Mouse (Mus musculus): Measurements from ENCODE around the gene Kyat3. TPM values are rescaled to one million over a fixed set of nuclear protein-coding genes. Genes with fewer than 3 reads are reported as not detected.

Gene Kyat3
- polyA plus RNA-seq, 1 experiment from 2014 or later: 12.6 TPM

GRCm38 (mm10) chr3:142745076-142745475 is 44.2 kb downstream of the Kyat3 start:
- DNase-seq (ENCODE audit: low spot score): no peak

GRCm38 (mm10) chr3:142747673-142748072 is 46.8 kb downstream of the Kyat3 start:
- DNase-seq (ENCODE audit: low spot score): no peak

GRCm38 (mm10) chr3:142749131-142749530 is 48.3 kb downstream of the Kyat3 start:
- no peak for DNase-seq (ENCODE audit: low spot score)

- DNase-seq (ENCODE audit: low spot score): no peak
These were observed 54.4 kb downstream of the Kyat3 start for GRCm38 (mm10) chr3:142755132-142755867.

- DNase-seq (ENCODE audit: low spot score): no peak
These were observed 57.0 kb downstream of the Kyat3 start for GRCm38 (mm10) chr3:142757841-142758240.

GRCm38 (mm10) chr3:142758593-142758992 is 57.7 kb downstream of the Kyat3 start:
- no peak for DNase-seq (ENCODE audit: low spot score)

GRCm38 (mm10) chr3:142760356-142760755 is 59.5 kb downstream of the Kyat3 start:
- DNase-seq (ENCODE audit: low spot score): no peak

- DNase-seq (ENCODE audit: low spot score): peak; percentile 97
These were observed 64.3 kb downstream of the Kyat3 start, which contains the start of gene Gtf2b for GRCm38 (mm10) chr3:142764995-142765777. Gene Gtf2b (plus strand): TSS chr3:142765045.

GRCm38 (mm10) chr3:142765778-142766165 is 64.9 kb downstream of the Kyat3 start:
- no peak for DNase-seq (ENCODE audit: low spot score)

GRCm38 (mm10) chr3:142768498-142768897 is 67.6 kb downstream of the Kyat3 start:
- DNase-seq (ENCODE audit: low spot score): no peak

GRCm38 (mm10) chr3:142770518-142770917 is 69.7 kb downstream of the Kyat3 start:
- DNase-seq (ENCODE audit: low spot score): no peak

- DNase-seq (ENCODE audit: low spot score): no peak
These were observed 72.8 kb downstream of the Kyat3 start for GRCm38 (mm10) chr3:142773538-142774191.

GRCm38 (mm10) chr3:142777227-142777626 is 76.4 kb downstream of the Kyat3 start:
- no peak for DNase-seq (ENCODE audit: low spot score)

- no peak for DNase-seq (ENCODE audit: low spot score)
These were observed 85.7 kb downstream of the Kyat3 start for GRCm38 (mm10) chr3:142786423-142787072.

GRCm38 (mm10) chr3:142795587-142795986 is 94.7 kb downstream of the Kyat3 start:
- no peak for DNase-seq (ENCODE audit: low spot score)

Other genes starting within 250 kb of the Kyat3 start
- gene Gbp5, start 207.1 kb upstream of the Kyat3 start, polyA plus RNA-seq (2015; fragmentation: Nextera tagmentation; extraction: Ambion mirVana): 0.99 and 1.2 TPM in 2 replicates
- gene Gbp7, start 170.7 kb upstream of the Kyat3 start, polyA plus RNA-seq (2015; fragmentation: Nextera tagmentation; extraction: Ambion mirVana): 23.4 and 26.8 TPM in 2 replicates
- 17.4 and 19.5 TPM in 2 replicates for gene Gbp3, start 141.0 kb upstream of the Kyat3 start, polyA plus RNA-seq (2015; fragmentation: Nextera tagmentation; extraction: Ambion mirVana)
- gene Gbp2b, start 106.2 kb upstream of the Kyat3 start, polyA plus RNA-seq (2015; fragmentation: Nextera tagmentation; extraction: Ambion mirVana): 0.04 TPM in 2 replicates
- gene Gbp2, start 80.4 kb upstream of the Kyat3 start, polyA plus RNA-seq (2015; fragmentation: Nextera tagmentation; extraction: Ambion mirVana): 19.3 and 19.6 TPM in 2 replicates
- 124 and 125 TPM in 2 replicates for gene Gtf2b, start 64.0 kb downstream of the Kyat3 start, polyA plus RNA-seq (2015; fragmentation: Nextera tagmentation; extraction: Ambion mirVana)
- gene Pkn2, start 181.0 kb downstream of the Kyat3 start, polyA plus RNA-seq (2015; fragmentation: Nextera tagmentation; extraction: Ambion mirVana): 45.8 and 57.5 TPM in 2 replicates